Mouse (Mus musculus) lung, embryonic 16.5 days (tissue): ENCODE results near the gene Mllt3. TPM values are rescaled to one million over a fixed set of nuclear protein-coding genes. Genes with fewer than 3 reads are reported as not detected.

ENCODE experiments used
- ATAC-seq: fragments of 200-750 bp; cut with Nextera tagmentation; 2 replicates; pipeline ENCODE4 v1.8.0; 2017; ENCODE audit warnings: low read depth, mild to moderate bottlenecking, moderate library complexity
- H3K27ac ChIP-seq: fragments of 300-500 bp; sonication (generic); 2 replicates; pipeline ENCODE4 v1.5.1; 2014; ENCODE audit warnings: mild to moderate bottlenecking, control low read depth, low read length
- H3K27me3 ChIP-seq: fragments of 300-500 bp; sonication (generic); 2 replicates; pipeline ENCODE4 v1.6.1; 2014; ENCODE audit warnings: low read depth, low read length, mixed read lengths; ENCODE audit not compliant: control insufficient read depth, insufficient read depth
- H3K36me3 ChIP-seq: fragments of 300-500 bp; sonication (generic); 2 replicates; pipeline ENCODE4 v1.6.1; 2014; ENCODE audit warnings: low read length; ENCODE audit not compliant: control insufficient read depth, insufficient read depth
- H3K4me1 ChIP-seq: fragments of 300-500 bp; sonication (generic); replicated peaks from 2 replicates; pipeline ENCODE4 v1.6.1; 2014; ENCODE audit warnings: low read length, mixed read lengths; ENCODE audit not compliant: control insufficient read depth, insufficient read depth
- H3K4me2 ChIP-seq: fragments of 300-500 bp; sonication (generic); 2 replicates; pipeline ENCODE4 v1.6.1; 2014; ENCODE audit warnings: low read depth, low read length, control low read depth
- H3K4me3 ChIP-seq: fragments of 300-500 bp; sonication (generic); 2 replicates; pipeline ENCODE4 v1.5.1; 2014; ENCODE audit warnings: mild to moderate bottlenecking, low read length, control low read depth
- H3K9ac ChIP-seq: fragments of 300-500 bp; sonication (generic); 2 replicates; pipeline ENCODE4 v1.6.1; 2014; ENCODE audit warnings: low read length, control low read depth
- H3K9me3 ChIP-seq: fragments of 300-500 bp; sonication (generic); 2 replicates; pipeline ENCODE4 v1.6.1; 2016; ENCODE audit warnings: low read length; ENCODE audit not compliant: control insufficient read depth
- WGBS: fragments of 180-500 bp; shearing (Covaris S2); extraction: QIAGEN DNeasy Blood & Tissue Kit; methylation state at CpG from one replicate; pipeline ENCODE4 v1.1.7; 2014; 5-methylcytosine and 5-hydroxymethylcytosine counted together
- polyA plus RNA-seq: library from polyadenylated mRNA; unstranded; fragments of >200 nt; fragmentation: Nextera tagmentation; extraction: Ambion mirVana; gene quantifications from 2 replicates; pipeline ENCODE4 v1.2.1, GENCODE M21; 2015

The Mllt3 gene
- polyA plus RNA-seq, 1 experiment from 2014 or later = 45.1 TPM

GRCm38 (mm10) chr4:87800276-87800675 lies 232.9 kb downstream of the Mllt3 start:
- Histone ChIP-seq H3K27me3 (no peaks in the 10 kb centered on the region), H3K4me2 (no peak overlapping the region), H3K36me3 (no peaks in the 10 kb centered on the region), H3K4me3 (no peak overlapping the region), H3K9me3 (no peaks in the 10 kb centered on the region), H3K27ac (no peak overlapping the region), H3K4me1 (peaks cover 9% of the 10 kb centered on the region), H3K9ac (no peak overlapping the region)
- WGBS = 70% methylated on average over 1 of the region's 1 CpGs
- ATAC-seq = no peak

GRCm38 (mm10) chr4:87799418-87799817 lies 233.7 kb downstream of the Mllt3 start:
- no peak overlapping the region for H3K4me3 ChIP-seq
- no peaks in the 10 kb centered on the region for H3K36me3 ChIP-seq
- H3K27me3 ChIP-seq = no peaks in the 10 kb centered on the region
- peaks cover 6% of the 10 kb centered on the region for H3K4me1 ChIP-seq
- no peak overlapping the region for H3K4me2 ChIP-seq
- ATAC-seq = no peak
- no peak overlapping the region for H3K9ac ChIP-seq
- no peak overlapping the region for H3K27ac ChIP-seq
- no peaks in the 10 kb centered on the region for H3K9me3 ChIP-seq
- WGBS = 63% methylated on average over 2 of the region's 2 CpGs

- WGBS = 90% methylated on average over 4 of the region's 4 CpGs
- H3K36me3 ChIP-seq = peaks cover 7% of the 10 kb centered on the region; the same call in 1 of the 2 replicates
Measured at GRCm38 (mm10) chr4:87795261-87795660, 237.9 kb downstream of the Mllt3 start.

GRCm38 (mm10) chr4:87794216-87794615 lies 238.9 kb downstream of the Mllt3 start:
- 84% methylated on average over 3 of the region's 3 CpGs for WGBS
- Histone ChIP-seq H3K9me3 (no peaks in the 10 kb centered on the region), H3K4me3 (no peak overlapping the region), H3K4me1 (no peaks in the 10 kb centered on the region), H3K27ac (no peak overlapping the region), H3K4me2 (no peak overlapping the region), H3K9ac (no peak overlapping the region), H3K36me3 (peaks cover 8% of the 10 kb centered on the region; the same call in 1 of the 2 replicates), H3K27me3 (no peaks in the 10 kb centered on the region)
- no peak for ATAC-seq

More at GRCm38 (mm10) chr4:87795261-87795660, 237.9 kb downstream of the Mllt3 start:
- Histone ChIP-seq H3K4me2 (no peak overlapping the region), H3K9ac (no peak overlapping the region), H3K27ac (no peak overlapping the region), H3K4me3 (no peak overlapping the region), H3K4me1 (no peaks in the 10 kb centered on the region), H3K27me3 (no peaks in the 10 kb centered on the region), H3K9me3 (no peaks in the 10 kb centered on the region)
- no peak for ATAC-seq

GRCm38 (mm10) chr4:87792511-87792910 lies 240.7 kb downstream of the Mllt3 start:
- no peaks in the 10 kb centered on the region for H3K9me3 ChIP-seq
- H3K4me1 ChIP-seq = no peaks in the 10 kb centered on the region
- WGBS = 70% methylated on average over 5 of the region's 5 CpGs
- H3K36me3 ChIP-seq = peaks cover 13% of the 10 kb centered on the region
- no peaks in the 10 kb centered on the region for H3K27me3 ChIP-seq
- no peak overlapping the region for H3K4me2 ChIP-seq
- no peak overlapping the region for H3K9ac ChIP-seq
- no peak for ATAC-seq
- H3K4me3 ChIP-seq = no peak overlapping the region
- no peak overlapping the region for H3K27ac ChIP-seq

- Histone ChIP-seq H3K27ac (no peak overlapping the region), H3K4me2 (no peak overlapping the region), H3K9ac (no peak overlapping the region), H3K4me1 (peaks cover 4% of the 10 kb centered on the region; the same call in 1 of the 2 replicates), H3K4me3 (no peak overlapping the region), H3K27me3 (no peaks in the 10 kb centered on the region), H3K36me3 (peaks cover 13% of the 10 kb centered on the region), H3K9me3 (no peaks in the 10 kb centered on the region)
- ATAC-seq = no peak
- WGBS = 83% methylated on average over 7 of the region's 7 CpGs
Measured at GRCm38 (mm10) chr4:87789446-87789845, 243.7 kb downstream of the Mllt3 start.

GRCm38 (mm10) chr4:87788691-87789090 lies 244.5 kb downstream of the Mllt3 start:
- WGBS = 68% methylated on average over 8 of the region's 8 CpGs
- no peak overlapping the region for H3K9ac ChIP-seq
- no peak overlapping the region for H3K4me3 ChIP-seq
- no peaks in the 10 kb centered on the region for H3K27me3 ChIP-seq
- H3K36me3 ChIP-seq = peaks cover 13% of the 10 kb centered on the region
- no peaks in the 10 kb centered on the region for H3K9me3 ChIP-seq
- H3K4me2 ChIP-seq = no peak overlapping the region
- ATAC-seq = no peak
- no peak overlapping the region for H3K27ac ChIP-seq
- H3K4me1 ChIP-seq = peaks cover 4% of the 10 kb centered on the region; the same call in 1 of the 2 replicates

GRCm38 (mm10) chr4:87785132-87786074 lies 247.8 kb downstream of the Mllt3 start:
- Histone ChIP-seq H3K27ac (no peak overlapping the region), H3K9ac (no peak overlapping the region), H3K27me3 (no peaks in the 10 kb centered on the region), H3K4me3 (no peak overlapping the region), H3K9me3 (no peaks in the 10 kb centered on the region), H3K4me2 (no peak overlapping the region), H3K4me1 (peaks cover 4% of the 10 kb centered on the region; the same call in 1 of the 2 replicates), H3K36me3 (peaks cover 14% of the 10 kb centered on the region)
- peak; percentile 71 for ATAC-seq
- 23% methylated on average over 12 of the region's 12 CpGs for WGBS

GRCm38 (mm10) chr4:87783809-87784208 lies 249.4 kb downstream of the Mllt3 start:
- Histone ChIP-seq H3K27ac (no peak overlapping the region), H3K27me3 (no peaks in the 10 kb centered on the region), H3K4me1 (peaks cover 4% of the 10 kb centered on the region; the same call in 1 of the 2 replicates), H3K4me3 (no peak overlapping the region), H3K9ac (no peak overlapping the region), H3K36me3 (peaks cover 9% of the 10 kb centered on the region), H3K9me3 (no peaks in the 10 kb centered on the region), H3K4me2 (no peak overlapping the region)
- 75% methylated on average over 2 of the region's 2 CpGs for WGBS
- ATAC-seq = no peak
